In genomic region chr4:144953421-144953820, GRCm38 (mm10) we compare ENCODE assay signal across 1 mouse cellular context.
TF ChIP-seq lines count a peak whose summit lies in the region.

No protein-coding gene starts in this region.

TF ChIP-seq in CH12.LX, 34 proteins besides CTCF, POLR2A, EP300 and RAD21 (continued from another document):
- TF ChIP-seq SIN3A (IDR thresholded peaks at IDR 0.05; ENCODE audit: low read length): no peak
- no peak for TF ChIP-seq ELF1 (IDR thresholded peaks at IDR 0.05; ENCODE audit: low read depth, low read length)
- TF ChIP-seq TCF12 (IDR thresholded peaks at IDR 0.05; ENCODE audit: low read depth, low read length): no peak
- TF ChIP-seq MAFK (IDR thresholded peaks at IDR 0.05; ENCODE audit: insufficient replicate concordance, low read length): no peak
- TF ChIP-seq HCFC1 (IDR thresholded peaks at IDR 0.05; ENCODE audit: low read depth, low read length): no peak
- no peak for TF ChIP-seq JUN (IDR thresholded peaks at IDR 0.05; ENCODE audit: insufficient read depth, low read depth, low read length)
- TF ChIP-seq USF1 (IDR thresholded peaks at IDR 0.05; ENCODE audit: low read depth, low read length): peak; percentile 8; the same call in 1 of the 2 replicates
- no peak for TF ChIP-seq ETS1 (conservative IDR thresholded peaks at IDR 0.05; ENCODE audit: low read depth, low read length)
- 0 out of 2 replicates have a peak, but pooled peaks have one; percentile 19 for TF ChIP-seq IRF4 (IDR thresholded peaks at IDR 0.05; ENCODE audit: low read depth, low read length)
- no peak for TF ChIP-seq POLR2AphosphoS2 (IDR thresholded peaks at IDR 0.05; ENCODE audit: low read depth, low read length)
- no peak for TF ChIP-seq RCOR1 (conservative IDR thresholded peaks at IDR 0.05; ENCODE audit: low read depth, low read length)
- peak; percentile 44 for TF ChIP-seq SMC3 (IDR thresholded peaks at IDR 0.05; ENCODE audit: low read depth, low read length)
- no peak for TF ChIP-seq CHD2 (IDR thresholded peaks at IDR 0.05; ENCODE audit: low read length)
- TF ChIP-seq GABPA (IDR thresholded peaks at IDR 0.05; ENCODE audit: insufficient replicate concordance, low read depth, low read length): no peak
- TF ChIP-seq MAZ (IDR thresholded peaks at IDR 0.05; ENCODE audit: low read depth, low read length): no peak
- TF ChIP-seq MAX (IDR thresholded peaks at IDR 0.05; ENCODE audit: low read length): no peak
- TF ChIP-seq ZMIZ1 (IDR thresholded peaks at IDR 0.05; ENCODE audit: low read depth, low read length): no peak
- no peak for TF ChIP-seq ZNF384 (IDR thresholded peaks at IDR 0.05; ENCODE audit: low read depth, low read length)
- TF ChIP-seq UBTF (IDR thresholded peaks at IDR 0.05; ENCODE audit: low read depth, low read length): no peak
- no peak for TF ChIP-seq ZKSCAN1 (IDR thresholded peaks at IDR 0.05; ENCODE audit: borderline replicate concordance, low read depth, low read length)
- TF ChIP-seq MYC (IDR thresholded peaks at IDR 0.05; ENCODE audit: low read depth, low read length): no peak
- TF ChIP-seq E2F4 (IDR thresholded peaks at IDR 0.05; ENCODE audit: insufficient replicate concordance, low read depth, low read length): no peak
- TF ChIP-seq ZC3H11A (IDR thresholded peaks at IDR 0.05; ENCODE audit: low read depth, low read length): no peak
- TF ChIP-seq CHD1 (IDR thresholded peaks at IDR 0.05; ENCODE audit: low read depth, low read length): no peak
- TF ChIP-seq NRF1 (IDR thresholded peaks at IDR 0.05; ENCODE audit: low read depth, low read length): no peak
- TF ChIP-seq MXI1 (IDR thresholded peaks at IDR 0.05; ENCODE audit: low read depth, low read length): no peak
- no peak for TF ChIP-seq PAX5 (IDR thresholded peaks at IDR 0.05; ENCODE audit: low read length)
- TF ChIP-seq MEF2A (IDR thresholded peaks at IDR 0.05; ENCODE audit: borderline replicate concordance, low read depth, low read length): no peak
- peak; percentile 68 for TF ChIP-seq BHLHE40 (IDR thresholded peaks at IDR 0.05; ENCODE audit: low read depth, low read length)
- TF ChIP-seq TBP (conservative IDR thresholded peaks at IDR 0.05; ENCODE audit: low read depth, low read length): no peak
